Mouse (Mus musculus) lung, postnatal 0 days (tissue): ENCODE measurements around the gene Top2a. TPM values are rescaled to one million over a fixed set of nuclear protein-coding genes. Genes with fewer than 3 reads are reported as not detected.

ENCODE experiments used
- ATAC-seq: fragments of 200-750 bp; cut with Nextera tagmentation; 2 replicates; pipeline ENCODE4 v1.8.0; 2017; ENCODE audit warnings: moderate library complexity
- DNase-seq: peaks from one replicate; pipeline ENCODE4 v3.0.0-alpha.2; 2016; ENCODE audit warnings: low spot score
- H3K27ac ChIP-seq: fragments of 300-500 bp; sonication (generic); 2 replicates; pipeline ENCODE4 v1.5.1; 2014; ENCODE audit warnings: antibody characterized with exemption, mild to moderate bottlenecking, low read length, mixed read lengths
- H3K27me3 ChIP-seq: fragments of 300-500 bp; sonication (generic); replicated peaks from 2 replicates; pipeline ENCODE4 v1.6.1; 2014; ENCODE audit warnings: low read length, mixed read lengths; ENCODE audit not compliant: insufficient read depth
- H3K36me3 ChIP-seq: fragments of 300-500 bp; sonication (generic); 2 replicates; pipeline ENCODE4 v1.6.1; 2014; ENCODE audit warnings: low read length, mixed read lengths; ENCODE audit not compliant: insufficient read depth
- H3K4me1 ChIP-seq: fragments of 300-500 bp; sonication (generic); 2 replicates; pipeline ENCODE4 v1.6.1; 2014; ENCODE audit warnings: antibody characterized with exemption, low read depth, low read length, mixed read lengths; ENCODE audit not compliant: insufficient read depth
- H3K4me2 ChIP-seq: fragments of 300-500 bp; sonication (generic); replicated peaks from 2 replicates; pipeline ENCODE4 v1.6.1; 2014; ENCODE audit warnings: low read depth, mild to moderate bottlenecking, low read length, moderate library complexity, mixed read lengths
- H3K4me3 ChIP-seq: fragments of 300-500 bp; sonication (generic); 2 replicates; pipeline ENCODE4 v1.5.1; 2014; ENCODE audit warnings: low read depth, low read length
- H3K9ac ChIP-seq: fragments of 300-500 bp; sonication (generic); replicated peaks from 2 replicates; pipeline ENCODE4 v1.6.1; 2014; ENCODE audit warnings: low read depth, mild to moderate bottlenecking
- H3K9me3 ChIP-seq: fragments of 300-500 bp; sonication (generic); 2 replicates; pipeline ENCODE4 v1.6.1; 2016; ENCODE audit warnings: low read length, mixed read lengths
- CTCF ChIP-seq: IDR thresholded peaks from 2 replicates; pipeline ENCODE4 v1.5.1; 2016; ENCODE audit warnings: antibody characterized with exemption, mild to moderate bottlenecking
- EP300 ChIP-seq: IDR thresholded peaks from 2 replicates; pipeline ENCODE4 v1.6.1; 2016; ENCODE audit warnings: antibody characterized with exemption, mild to moderate bottlenecking, control low read depth
- WGBS: fragments of 180-500 bp; shearing (Covaris S2); extraction: QIAGEN DNeasy Blood & Tissue Kit; methylation state at CpG from one replicate; pipeline ENCODE4 v1.1.7; 2014; 5-methylcytosine and 5-hydroxymethylcytosine counted together
- polyA plus RNA-seq: library from polyadenylated mRNA; unstranded; fragments of >200 nt; fragmentation: Nextera tagmentation; extraction: Ambion mirVana; gene quantifications from 2 replicates; pipeline ENCODE4 v1.2.1, GENCODE M21; 2015

Top2a gene
- polyA plus RNA-seq, 1 experiment from 2014 or later, result 11.1 TPM

DNA sequence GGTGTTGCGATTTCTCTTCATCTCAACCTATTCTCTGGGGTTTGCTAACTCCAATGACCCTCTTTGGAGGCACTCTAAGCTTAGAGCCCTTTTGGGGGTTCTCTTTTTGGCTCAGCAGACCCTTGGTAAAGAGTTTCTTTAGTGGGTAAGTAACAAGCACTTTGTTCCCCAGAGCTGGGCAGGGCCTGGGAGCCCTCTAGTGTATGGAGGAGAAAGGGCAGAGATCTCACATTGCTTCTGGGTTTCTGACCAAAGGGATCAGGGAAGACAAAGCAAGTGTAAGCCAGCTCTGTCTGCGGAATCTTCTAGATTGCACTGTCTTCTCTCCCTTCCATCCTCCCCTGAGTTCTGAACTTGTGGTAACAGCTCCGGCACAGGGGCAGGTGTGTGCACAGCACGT, 11.4 kb upstream of the Top2a start:
- no peaks in the 10 kb centered on the region for H3K9me3 ChIP-seq
- 0 out of 2 replicates have a peak, but pooled peaks cover under 1% of the 10 kb centered on the region for H3K4me1 ChIP-seq
- DNase-seq (peak; percentile 22), ATAC-seq (no peak)
- H3K4me2 ChIP-seq, result no peak overlapping the region
- H3K4me3 ChIP-seq, result no peak overlapping the region
- 58% methylated on average over 4 of the region's 4 CpGs for WGBS
- no peaks in the 10 kb centered on the region for H3K27me3 ChIP-seq
- no peaks in the 10 kb centered on the region for H3K36me3 ChIP-seq
- TF ChIP-seq CTCF (peak; percentile 65), EP300 (no peak)
- H3K9ac ChIP-seq, result no peak overlapping the region
- H3K27ac ChIP-seq, result no peak overlapping the region

DNA sequence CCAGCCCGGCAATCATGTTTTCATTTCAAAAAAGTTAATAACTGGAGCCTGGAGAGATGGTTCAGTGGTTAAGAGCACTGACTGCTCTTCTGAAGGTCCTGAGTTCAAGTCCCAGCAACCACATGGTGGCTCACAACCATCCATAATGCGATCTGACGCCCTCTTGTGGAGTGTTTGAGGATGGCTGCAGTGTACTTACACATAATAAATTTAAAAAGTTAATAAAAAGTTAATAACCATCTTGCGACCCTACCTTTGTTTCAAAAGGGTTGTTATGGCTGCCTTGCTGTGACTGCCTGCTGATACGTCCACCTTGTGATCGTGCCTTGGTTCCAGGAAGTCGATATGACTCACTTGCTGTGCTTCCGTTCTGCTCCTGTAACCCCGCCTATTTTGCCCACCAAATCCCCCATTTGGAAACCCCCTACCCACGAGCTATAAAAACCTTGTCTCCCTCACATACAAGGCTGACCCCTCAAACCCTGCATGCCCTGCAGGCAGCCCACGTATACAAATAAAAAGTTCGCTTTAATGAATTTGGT, 3.0 kb upstream of the Top2a start:
- ATAC-seq (no peak), DNase-seq (no peak)
- Histone ChIP-seq H3K4me3 (no peak overlapping the region), H3K9ac (no peak overlapping the region), H3K36me3 (no peaks in the 10 kb centered on the region), H3K4me1 (0 out of 2 replicates have a peak, but pooled peaks cover 4% of the 10 kb centered on the region), H3K4me2 (no peak overlapping the region), H3K27ac (no peak overlapping the region), H3K27me3 (no peaks in the 10 kb centered on the region), H3K9me3 (no peaks in the 10 kb centered on the region)
- 79% methylated on average over 12 of the region's 12 CpGs for WGBS
- TF ChIP-seq CTCF (no peak), EP300 (no peak)

DNA sequence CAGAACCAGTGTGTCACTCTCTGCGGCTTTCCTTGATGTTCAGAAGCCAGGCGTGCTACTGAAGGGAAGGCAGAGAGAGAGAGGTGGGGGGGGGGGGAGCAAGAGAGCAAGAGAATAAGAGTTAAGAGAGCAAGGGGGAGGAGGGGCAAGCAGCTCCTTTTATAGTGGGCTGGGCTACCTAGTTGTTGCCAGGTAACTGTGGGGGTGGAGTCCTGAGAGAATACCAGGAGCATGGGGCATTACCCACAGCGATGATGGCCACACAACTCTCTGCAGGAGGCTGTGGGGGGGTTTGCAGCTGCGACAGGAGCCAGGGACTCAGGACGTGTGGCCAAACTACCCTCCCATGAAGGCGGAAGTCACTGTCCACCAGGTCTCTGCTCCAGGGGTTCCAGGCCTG, 1.9 kb upstream of the Top2a start:
- Histone ChIP-seq H3K36me3 (no peaks in the 10 kb centered on the region), H3K9ac (no peak overlapping the region), H3K4me2 (no peak overlapping the region), H3K9me3 (no peaks in the 10 kb centered on the region), H3K27me3 (no peaks in the 10 kb centered on the region), H3K4me1 (0 out of 2 replicates have a peak, but pooled peaks cover 4% of the 10 kb centered on the region), H3K27ac (no peak overlapping the region), H3K4me3 (no peak overlapping the region)
- DNase-seq (no peak), ATAC-seq (no peak)
- TF ChIP-seq EP300 (no peak), CTCF (no peak)
- 80% methylated on average over 6 of the region's 6 CpGs for WGBS

DNA sequence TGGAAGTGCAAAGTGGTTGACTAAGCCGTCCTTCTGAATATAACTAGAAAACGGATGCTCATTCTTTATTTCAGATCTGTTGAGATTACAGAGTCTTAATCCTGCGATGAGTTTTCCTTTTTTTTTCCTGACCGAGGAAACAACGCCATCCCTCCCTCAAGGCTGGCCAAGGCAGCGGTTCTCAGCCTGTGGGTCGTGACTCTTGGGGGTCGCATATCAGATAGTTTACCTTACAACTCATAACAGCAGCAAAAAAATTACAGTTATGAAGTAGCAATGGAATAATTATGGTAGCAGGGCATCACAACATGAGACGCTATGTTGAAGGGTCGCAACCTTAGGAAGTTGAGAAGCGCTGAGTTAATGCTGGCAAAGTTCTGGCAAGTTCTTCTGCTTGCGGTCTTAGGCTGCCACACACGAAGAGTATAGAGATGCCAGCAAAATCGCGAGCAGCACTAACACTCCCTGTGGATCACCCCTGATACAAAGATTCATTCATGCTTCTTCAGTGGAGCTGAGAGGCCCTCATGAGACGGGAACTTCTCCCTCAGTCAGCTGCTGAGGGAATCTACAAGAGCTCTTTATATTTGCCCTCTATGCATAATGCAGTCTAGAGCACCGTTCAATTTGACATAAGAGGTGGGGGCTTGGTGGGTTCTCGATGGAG, 612 bp upstream of the Top2a start:
- peak; percentile 12 for DNase-seq
- no peak overlapping the region for H3K9ac ChIP-seq
- H3K27me3 ChIP-seq, result no peaks in the 10 kb centered on the region
- 0 out of 2 replicates have a peak, but pooled peaks have one; percentile 0 for ATAC-seq
- 0 out of 2 replicates have a peak, but pooled peaks cover 4% of the 10 kb centered on the region for H3K4me1 ChIP-seq
- no peak overlapping the region for H3K27ac ChIP-seq
- no peaks in the 10 kb centered on the region for H3K36me3 ChIP-seq
- H3K9me3 ChIP-seq, result no peaks in the 10 kb centered on the region
- peak overlapping the region; percentile 62 for H3K4me2 ChIP-seq
- 19% methylated on average over 18 of the region's 18 CpGs for WGBS
- TF ChIP-seq EP300 (no peak), CTCF (no peak)
- peak overlapping the region; percentile 79 for H3K4me3 ChIP-seq

DNA sequence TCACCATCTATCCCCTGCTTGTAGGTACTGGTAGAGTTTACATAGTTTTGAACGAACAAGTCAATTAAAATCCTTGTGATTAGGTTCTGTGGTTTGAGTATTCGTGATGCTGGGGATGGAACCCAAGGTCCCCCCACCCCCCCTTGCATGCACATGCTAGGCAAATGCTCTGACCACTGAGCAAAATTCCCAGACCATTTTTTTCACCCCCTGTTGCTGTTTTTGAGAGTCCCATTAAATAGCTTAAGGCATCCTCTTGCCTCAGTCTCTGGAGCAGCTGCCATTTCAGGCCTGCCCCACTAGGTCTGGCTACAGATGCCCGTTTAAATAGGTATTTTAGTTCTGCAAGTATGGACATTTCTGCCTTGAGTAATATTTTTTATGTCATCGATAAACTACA, 895 bp downstream of the Top2a start:
- H3K27ac ChIP-seq, result no peak overlapping the region
- ATAC-seq (no peak), DNase-seq (no peak)
- H3K4me2 ChIP-seq, result peak overlapping the region; percentile 68
- peak overlapping the region; percentile 51 for H3K9ac ChIP-seq
- H3K9me3 ChIP-seq, result no peaks in the 10 kb centered on the region
- WGBS, result 4% methylated on average over 4 of the region's 4 CpGs
- TF ChIP-seq EP300, result no peak
- no peak for TF ChIP-seq CTCF
- no peaks in the 10 kb centered on the region for H3K27me3 ChIP-seq
- 0 out of 2 replicates have a peak, but pooled peaks cover 4% of the 10 kb centered on the region for H3K4me1 ChIP-seq
- peak overlapping the region; percentile 79; the same call in 1 of the 2 replicates for H3K4me3 ChIP-seq
- no peaks in the 10 kb centered on the region for H3K36me3 ChIP-seq

DNA sequence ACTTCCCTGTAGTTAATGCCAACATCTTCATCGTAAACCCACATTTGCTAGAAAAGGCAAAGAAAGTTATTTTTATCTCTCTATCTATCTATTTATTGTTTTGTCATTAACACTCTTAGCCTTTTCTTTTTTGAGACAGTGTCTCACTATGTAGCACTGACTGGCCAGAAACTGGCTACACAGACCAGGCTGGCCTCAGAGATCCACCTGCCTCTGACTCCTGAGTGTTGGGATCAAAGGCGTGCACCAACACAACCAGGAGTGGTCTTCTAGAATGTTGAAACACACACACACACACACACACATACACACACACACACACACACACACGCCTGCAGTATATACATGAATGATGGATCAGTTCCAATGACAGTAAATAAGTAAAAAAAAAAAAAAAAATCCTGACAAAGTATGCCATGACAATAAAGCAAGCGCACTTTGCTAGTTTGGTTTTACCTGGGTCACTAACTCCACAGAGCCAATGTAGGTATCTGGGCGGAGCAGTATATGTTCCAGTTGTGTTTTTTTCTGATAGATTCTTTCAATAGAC, 1.5 kb downstream of the Top2a start:
- TF ChIP-seq CTCF, result no peak
- no peak for TF ChIP-seq EP300
- Histone ChIP-seq H3K27me3 (no peaks in the 10 kb centered on the region), H3K27ac (no peak overlapping the region), H3K9ac (no peak overlapping the region), H3K4me3 (no peak overlapping the region; the same call in 1 of the 2 replicates), H3K36me3 (no peaks in the 10 kb centered on the region), H3K9me3 (no peaks in the 10 kb centered on the region), H3K4me2 (no peak overlapping the region), H3K4me1 (0 out of 2 replicates have a peak, but pooled peaks cover 4% of the 10 kb centered on the region)
- ATAC-seq (no peak), DNase-seq (no peak)
- 64% methylated on average over 5 of the region's 5 CpGs for WGBS
